Mouse (Mus musculus): ENCODE measurements around the gene Cxcr2.

- TF ChIP-seq POLR2A (IDR thresholded peaks at IDR 0.05; ENCODE audit: borderline replicate concordance, low read depth, low read length) (no peak), CTCF (IDR thresholded peaks at IDR 0.05; ENCODE audit: low read depth, low read length) (no peak)
Observed at GRCm38 (mm10) chr1:74181462-74181861, 27.7 kb downstream of the Cxcr2 start.
